In genomic region chr5:52971811-52972210, GRCm38 (mm10) we compare ENCODE assay signal across 25 mouse cellular contexts.
"Had no signal": no experiment of that assay in that cellular context is flagged by ENCODE, and none has a peak within 500 bp of the region (broad histone marks: within the 10 kb centered on the region; RNA-seq: fewer than 3 reads in every experiment).

No protein-coding gene starts in this region.

- H3K9me3 ChIP-seq: heart, embryonic 13.5 days; heart, embryonic 15.5 days; hindbrain, embryonic 10.5 days; hindbrain, embryonic 12.5 days; intestine, embryonic 15.5 days; limb, embryonic 10.5 days; limb, embryonic 12.5 days had no signal

- H3K4me1 ChIP-seq: hindbrain, embryonic 10.5 days; hindbrain, embryonic 12.5 days; intestine, embryonic 15.5 days; limb, embryonic 10.5 days had no signal

- H3K4me2 ChIP-seq: heart, embryonic 11.5 days; heart, embryonic 13.5 days; heart, embryonic 15.5 days; hindbrain, embryonic 12.5 days; hindbrain, embryonic 14.5 days; intestine, embryonic 15.5 days; limb, embryonic 12.5 days had no signal

- H3K4me3 ChIP-seq: heart, adult 2 months; heart, embryonic 13.5 days; heart, embryonic 15.5 days; hindbrain, embryonic 10.5 days; hindbrain, embryonic 12.5 days; intestine, embryonic 15.5 days; layer of hippocampus, adult 2 months; left cerebral cortex, adult 2 months; limb, embryonic 10.5 days; limb, embryonic 12.5 days had no signal

- H3K36me3 ChIP-seq: heart, embryonic 13.5 days; heart, embryonic 15.5 days; hindbrain, embryonic 10.5 days; hindbrain, embryonic 12.5 days; intestine, embryonic 15.5 days; limb, embryonic 10.5 days; limb, embryonic 12.5 days had no signal

- ATAC-seq: forebrain, postnatal 0 days; hindbrain, embryonic 16.5 days; inflammation-experienced regulatory T-cells, adult 6 months; intestine, embryonic 15.5 days; intestine, postnatal 0 days had no signal

- H3K27me3 ChIP-seq: heart, embryonic 13.5 days; heart, embryonic 15.5 days; hindbrain, embryonic 12.5 days; intestine, embryonic 15.5 days; limb, embryonic 12.5 days had no signal

- DNase-seq: forebrain, postnatal 0 days; gastrocnemius, postnatal 14 days; gastrocnemius, postnatal 36 days; heart, adult 11 months; heart, adult 2 months; heart, postnatal 4 days; kidney, adult 18-20 months; kidney, adult 8-10 months; kidney, postnatal 10 days; kidney, postnatal 25 days; kidney, postnatal 4 days had no signal

- H3K9ac ChIP-seq: forebrain, postnatal 0 days; heart, embryonic 13.5 days; heart, embryonic 15.5 days; hindbrain, embryonic 12.5 days; hindbrain, embryonic 14.5 days; intestine, embryonic 15.5 days; limb, embryonic 12.5 days had no signal

- H3K27ac ChIP-seq: heart, adult 2 months; heart, embryonic 13.5 days; heart, embryonic 15.5 days; hindbrain, embryonic 10.5 days; hindbrain, embryonic 12.5 days; hindbrain, embryonic 14.5 days; intestine, embryonic 15.5 days; layer of hippocampus, adult 2 months; left cerebral cortex, adult 2 months; limb, embryonic 10.5 days; limb, embryonic 12.5 days had no signal
